Mouse (Mus musculus): Measurements from ENCODE around the gene Tmem132c.

DNA sequence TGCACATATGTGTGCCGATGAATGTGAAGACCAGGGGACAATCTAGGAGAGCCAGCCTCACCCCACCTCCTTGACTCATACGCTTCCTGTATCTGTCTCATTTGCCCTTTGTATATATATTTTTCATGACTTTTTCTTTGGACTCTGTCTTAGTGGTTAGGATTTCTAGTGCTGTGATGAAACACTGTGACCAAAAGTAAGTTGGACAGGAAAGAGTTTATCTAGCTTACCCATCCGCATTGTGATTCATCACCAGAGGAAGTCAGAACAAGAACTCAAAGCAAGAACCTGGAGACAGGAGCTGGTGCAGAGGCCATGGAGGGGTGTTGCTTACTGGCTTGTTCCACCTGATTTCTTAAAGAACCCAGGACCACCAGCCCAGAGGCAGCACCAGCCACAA is 250.1 kb downstream of the Tmem132c start:
- TF ChIP-seq POLR2A (IDR thresholded peaks at IDR 0.05; ENCODE audit: insufficient read length, low read depth) (no peak), USF1 (IDR thresholded peaks at IDR 0.05; ENCODE audit: low read depth) (no peak), SRF (IDR thresholded peaks at IDR 0.05; ENCODE audit: control insufficient read depth, insufficient read length, low read depth) (no peak), E2F4 (IDR thresholded peaks at IDR 0.05; ENCODE audit: insufficient read depth) (no peak), MAX (IDR thresholded peaks at IDR 0.05; ENCODE audit: low read depth) (no peak), TCF12 (IDR thresholded peaks at IDR 0.05; ENCODE audit: insufficient read depth, poor library complexity, severe bottlenecking) (no peak), MYOG (IDR thresholded peaks at IDR 0.05; ENCODE audit: control insufficient read depth in 1 of 3, insufficient read depth in 1 of 3, insufficient read length in 2 of 3, low read depth in 2 of 3) (no peak), POLR2AphosphoS2 (IDR thresholded peaks at IDR 0.05; ENCODE audit: insufficient read length, low read depth) (no peak)

Data from myocyte (in vitro differentiated cells).